Mouse (Mus musculus) bone marrow, adult 2 months (tissue): Measurements from ENCODE around the gene Hmgcl.

Source experiments
- CTCF ChIP-seq: fragments of 200-500 bp; IDR thresholded peaks from 2 replicates; pipeline ENCODE4 v1.5.1; 2011; ENCODE audit warnings: low read length, control low read depth; ENCODE audit not compliant: control insufficient read depth, insufficient read depth
- POLR2A ChIP-seq: fragments of 200-500 bp; IDR thresholded peaks from 2 replicates; pipeline ENCODE4 v1.6.1; 2011; ENCODE audit warnings: low read depth, mild to moderate bottlenecking, control low read depth, low read length, borderline replicate concordance; ENCODE audit not compliant: control insufficient read depth

- TF ChIP-seq CTCF = no peak
- no peak for TF ChIP-seq POLR2A
These were observed 34.1 kb upstream of the Hmgcl start for GRCm38 (mm10) chr4:135912164-135912563.
